Mouse (Mus musculus) myocyte (in vitro differentiated cells): ENCODE data around the gene Usp22.

ENCODE experiments used
- CEBPB ChIP-seq: IDR thresholded peaks from 2 replicates; pipeline ENCODE4 v1.6.1; 2011; ENCODE audit warnings: mild to moderate bottlenecking, moderate library complexity; ENCODE audit not compliant: poor library complexity, insufficient read depth, severe bottlenecking
- E2F4 ChIP-seq: IDR thresholded peaks from one replicate; pipeline ENCODE4 v1.6.1; 2011; ENCODE audit warnings: mild to moderate bottlenecking, control low read depth, moderate library complexity; ENCODE audit not compliant: insufficient read depth
- MYOD1 ChIP-seq, 3 experiments: IDR thresholded peaks; one replicate each; pipeline ENCODE4 v1.6.1; 2011; ENCODE audit warnings: control low read depth in 2 of 3, low read depth in 2 of 3, mild to moderate bottlenecking in 2 of 3, moderate library complexity in 1 of 3; ENCODE audit not compliant: insufficient read length in 2 of 3, control insufficient read depth in 1 of 3
- MYOG ChIP-seq, 3 experiments: IDR thresholded peaks; one replicate each; pipeline ENCODE4 v1.6.1; 2011; ENCODE audit warnings: control low read depth in 2 of 3, low read depth in 2 of 3, mild to moderate bottlenecking in 2 of 3; ENCODE audit not compliant: insufficient read length in 2 of 3, control insufficient read depth in 1 of 3, insufficient read depth in 1 of 3
- POLR2A ChIP-seq: IDR thresholded peaks from one replicate; pipeline ENCODE4 v1.6.1; 2011; ENCODE audit warnings: low read depth, mild to moderate bottlenecking, control low read depth, moderate library complexity; ENCODE audit not compliant: insufficient read length
- TCF12 ChIP-seq: IDR thresholded peaks from one replicate; pipeline ENCODE4 v1.6.1; 2011; ENCODE audit warnings: mild to moderate bottlenecking, control low read depth; ENCODE audit not compliant: poor library complexity, insufficient read depth, severe bottlenecking
- TCF3 ChIP-seq: IDR thresholded peaks from one replicate; pipeline ENCODE4 v1.6.1; 2011; ENCODE audit warnings: low read depth, control low read depth; ENCODE audit not compliant: insufficient read length
- USF1 ChIP-seq: IDR thresholded peaks from one replicate; pipeline ENCODE4 v1.6.1; 2011; ENCODE audit warnings: low read depth, mild to moderate bottlenecking, control low read depth, moderate library complexity

GRCm38 (mm10) chr11:61116226-61116625 lies 58.6 kb downstream of the Usp22 start:
- no peak for TF ChIP-seq USF1
- TF ChIP-seq POLR2A: no peak
- TF ChIP-seq MYOD1 (IDR thresholded peaks at IDR 0.05; ENCODE audit: control insufficient read depth in 1 of 3, insufficient read length in 2 of 3, low read depth in 2 of 3): no peak
- no peak for TF ChIP-seq CEBPB
- TF ChIP-seq E2F4: no peak
- TF ChIP-seq TCF3: no peak
- TF ChIP-seq MYOG (IDR thresholded peaks at IDR 0.05; ENCODE audit: control insufficient read depth in 1 of 3, insufficient read depth in 1 of 3, insufficient read length in 2 of 3, low read depth in 2 of 3): no peak
- no peak for TF ChIP-seq TCF12
